Mouse (Mus musculus): ENCODE data around the gene Gpcpd1.

- no peak for TF ChIP-seq CTCF (IDR thresholded peaks at IDR 0.05; ENCODE audit: low read depth)
- no peak for TF ChIP-seq EP300 (IDR thresholded peaks at IDR 0.05; ENCODE audit: low read depth)
These were observed 77.8 kb downstream of the Gpcpd1 start for GRCm38 (mm10) chr2:132509714-132510113.

Measured in heart, postnatal 0 days (tissue).